Mouse (Mus musculus): Measurements from ENCODE around the gene Zfhx3.
A peak's percentile ranks its signal among the peaks of the same experiment; 100 is the strongest.

GRCm38 (mm10) chr8:108025249-108025648, 82.8 kb downstream of the Zfhx3 start:
- TF ChIP-seq E2F4 (IDR thresholded peaks at IDR 0.05; ENCODE audit: borderline replicate concordance, low read depth, low read length), result no peak
- TF ChIP-seq CTCF (IDR thresholded peaks at IDR 0.05 in 2 of 3, conservative IDR thresholded peaks at IDR 0.05 in 1 of 3; ENCODE audit: control insufficient read depth in 1 of 3, insufficient read depth in 1 of 3, low read depth in 2 of 3, low read length in 3 of 3, poor library complexity in 1 of 3, severe bottlenecking in 1 of 3), result peak; percentile 34 to 53 (median 47)
- no peak for TF ChIP-seq EP300 (IDR thresholded peaks at IDR 0.05; ENCODE audit: low read depth in 1 of 2, low read length in 2 of 2)
- TF ChIP-seq MAZ (IDR thresholded peaks at IDR 0.05; ENCODE audit: low read depth, low read length), result no peak

Measured in MEL (cell line).